Mouse (Mus musculus): ENCODE results near the gene Ano1. TPM values are rescaled to one million over a fixed set of nuclear protein-coding genes. Genes with fewer than 3 reads are reported as not detected.

The Ano1 gene
- total RNA-seq (2014; rRNA removed) (1.9 and 2.4 TPM in 2 replicates), polyA plus RNA-seq (2012; rRNA removed) (0.97 and 1.6 TPM in 2 replicates)

- TF ChIP-seq CTCF (IDR thresholded peaks at IDR 0.05; ENCODE audit: low read depth, low read length), result no peak
- TF ChIP-seq POLR2A (IDR thresholded peaks at IDR 0.05; ENCODE audit: extremely low read depth, insufficient read depth, low read length), result no peak
- WGBS, result 55% methylated on average over 9 of the region's 9 CpGs
- Histone ChIP-seq H3K27me3 (ENCODE audit: control insufficient read depth, insufficient read depth, low read length) (no peaks in the 10 kb centered on the region), H3K79me2 (ENCODE audit: control insufficient read depth, insufficient read depth, low read length) (no peaks in the 10 kb centered on the region), H3K36me3 (ENCODE audit: control insufficient read depth, insufficient read depth, low read length) (no peaks in the 10 kb centered on the region), H3K4me1 (ENCODE audit: control insufficient read depth, insufficient read depth, low read length) (no peaks in the 10 kb centered on the region), H3K4me3 (ENCODE audit: insufficient read depth, low read depth, low read length) (no peak within 1 kb of the TSS), H3K27ac (replicated peaks; ENCODE audit: insufficient read depth, low read depth, low read length) (no peak within 1 kb of the TSS), H3K9ac (ENCODE audit: low read depth, low read length) (no peak within 1 kb of the TSS)
- no peak for DNase-seq (ENCODE audit: extremely low read depth, low read depth, low spot score)
Observed at GRCm38 (mm10) chr7:144751833-144752232, at the start of gene Ano1. Gene Ano1, minus strand, starts transcription at chr7:144751974.

- TF ChIP-seq CTCF (IDR thresholded peaks at IDR 0.05; ENCODE audit: low read depth, low read length) (peak; percentile 56), POLR2A (IDR thresholded peaks at IDR 0.05; ENCODE audit: extremely low read depth, insufficient read depth, low read length) (no peak)
- no peaks in the 10 kb centered on the region for H3K27me3 ChIP-seq (ENCODE audit: control insufficient read depth, insufficient read depth, low read length)
Observed at GRCm38 (mm10) chr7:144798471-144798870, 46.7 kb upstream of the Ano1 start.

GRCm38 (mm10) chr7:144796986-144797735 is 45.4 kb upstream of the Ano1 start:
- Histone ChIP-seq H3K79me2 (ENCODE audit: control insufficient read depth, insufficient read depth, low read length) (no peaks in the 10 kb centered on the region), H3K36me3 (ENCODE audit: control insufficient read depth, insufficient read depth, low read length) (no peaks in the 10 kb centered on the region), H3K4me3 (ENCODE audit: insufficient read depth, low read depth, low read length) (no peak overlapping the region), H3K4me1 (ENCODE audit: control insufficient read depth, insufficient read depth, low read length) (no peaks in the 10 kb centered on the region), H3K27ac (replicated peaks; ENCODE audit: insufficient read depth, low read depth, low read length) (no peak overlapping the region), H3K27me3 (ENCODE audit: control insufficient read depth, insufficient read depth, low read length) (no peaks in the 10 kb centered on the region), H3K9ac (ENCODE audit: low read depth, low read length) (no peak overlapping the region)
- no peak for DNase-seq (ENCODE audit: extremely low read depth, low read depth, low spot score)
- whole genome bisulfite sequencing, result 84% methylated on average over 17 of the region's 17 CpGs
- no peak for TF ChIP-seq POLR2A (IDR thresholded peaks at IDR 0.05; ENCODE audit: extremely low read depth, insufficient read depth, low read length)
- no peak for TF ChIP-seq CTCF (IDR thresholded peaks at IDR 0.05; ENCODE audit: low read depth, low read length)

More at GRCm38 (mm10) chr7:144798471-144798870, 46.7 kb upstream of the Ano1 start:
- no peak overlapping the region for H3K9ac ChIP-seq (ENCODE audit: low read depth, low read length)
- no peak for DNase-seq (ENCODE audit: extremely low read depth, low read depth, low spot score)
- H3K4me1 ChIP-seq (ENCODE audit: control insufficient read depth, insufficient read depth, low read length), result no peaks in the 10 kb centered on the region
- 65% methylated on average over 1 of the region's 1 CpGs for WGBS
- H3K27ac ChIP-seq (replicated peaks; ENCODE audit: insufficient read depth, low read depth, low read length), result no peak overlapping the region
- no peaks in the 10 kb centered on the region for H3K79me2 ChIP-seq (ENCODE audit: control insufficient read depth, insufficient read depth, low read length)
- H3K36me3 ChIP-seq (ENCODE audit: control insufficient read depth, insufficient read depth, low read length), result no peaks in the 10 kb centered on the region
- H3K4me3 ChIP-seq (ENCODE audit: insufficient read depth, low read depth, low read length), result no peak overlapping the region

DNA sequence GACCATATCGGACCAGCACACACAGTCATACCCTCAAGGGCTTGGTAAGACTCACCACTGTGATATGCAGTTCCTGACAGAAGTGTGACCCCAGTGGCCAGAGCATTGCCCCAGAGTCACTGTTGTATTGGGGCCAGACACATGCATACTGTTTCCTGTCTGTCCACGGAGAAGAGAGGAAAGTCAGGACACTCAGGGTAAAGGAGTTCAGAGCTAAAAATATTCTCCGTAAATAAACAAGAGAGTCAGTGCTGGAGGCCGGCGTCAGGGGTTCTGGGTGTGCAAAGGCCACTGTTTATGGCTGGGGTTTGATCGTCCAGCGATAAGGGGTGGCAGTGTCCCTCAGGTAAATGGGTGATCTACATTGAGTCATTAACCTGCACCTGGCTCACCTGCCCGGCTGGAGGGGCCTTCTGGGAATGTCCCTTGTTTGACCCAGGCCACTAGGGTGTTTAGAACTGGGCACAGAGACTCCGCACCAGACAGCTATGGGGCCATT is 44.3 kb upstream of the Ano1 start:
- 39% methylated on average over 9 of the region's 9 CpGs for WGBS

GRCm38 (mm10) chr7:144793296-144793695 is 41.5 kb upstream of the Ano1 start:
- Histone ChIP-seq H3K79me2 (ENCODE audit: control insufficient read depth, insufficient read depth, low read length) (no peaks in the 10 kb centered on the region), H3K4me1 (ENCODE audit: control insufficient read depth, insufficient read depth, low read length) (no peaks in the 10 kb centered on the region), H3K36me3 (ENCODE audit: control insufficient read depth, insufficient read depth, low read length) (no peaks in the 10 kb centered on the region), H3K27me3 (ENCODE audit: control insufficient read depth, insufficient read depth, low read length) (no peaks in the 10 kb centered on the region), H3K4me3 (ENCODE audit: insufficient read depth, low read depth, low read length) (no peak overlapping the region), H3K9ac (ENCODE audit: low read depth, low read length) (no peak overlapping the region), H3K27ac (replicated peaks; ENCODE audit: insufficient read depth, low read depth, low read length) (no peak overlapping the region)
- no peak for DNase-seq (ENCODE audit: extremely low read depth, low read depth, low spot score)
- WGBS, result 74% methylated on average over 10 of the region's 10 CpGs
- no peak for TF ChIP-seq CTCF (IDR thresholded peaks at IDR 0.05; ENCODE audit: low read depth, low read length)
- no peak for TF ChIP-seq POLR2A (IDR thresholded peaks at IDR 0.05; ENCODE audit: extremely low read depth, insufficient read depth, low read length)

More for the DNA sequence above, 44.3 kb upstream of the Ano1 start:
- no peaks in the 10 kb centered on the region for H3K79me2 ChIP-seq (ENCODE audit: control insufficient read depth, insufficient read depth, low read length)
- H3K27ac ChIP-seq (replicated peaks; ENCODE audit: insufficient read depth, low read depth, low read length), result no peak overlapping the region
- no peaks in the 10 kb centered on the region for H3K27me3 ChIP-seq (ENCODE audit: control insufficient read depth, insufficient read depth, low read length)
- TF ChIP-seq POLR2A (IDR thresholded peaks at IDR 0.05; ENCODE audit: extremely low read depth, insufficient read depth, low read length), result no peak
- no peak for TF ChIP-seq CTCF (IDR thresholded peaks at IDR 0.05; ENCODE audit: low read depth, low read length)
- H3K4me1 ChIP-seq (ENCODE audit: control insufficient read depth, insufficient read depth, low read length), result no peaks in the 10 kb centered on the region
- H3K4me3 ChIP-seq (ENCODE audit: insufficient read depth, low read depth, low read length), result no peak overlapping the region
- DNase-seq (ENCODE audit: extremely low read depth, low read depth, low spot score), result peak; percentile 31
- no peak overlapping the region for H3K9ac ChIP-seq (ENCODE audit: low read depth, low read length)
- no peaks in the 10 kb centered on the region for H3K36me3 ChIP-seq (ENCODE audit: control insufficient read depth, insufficient read depth, low read length)

DNA sequence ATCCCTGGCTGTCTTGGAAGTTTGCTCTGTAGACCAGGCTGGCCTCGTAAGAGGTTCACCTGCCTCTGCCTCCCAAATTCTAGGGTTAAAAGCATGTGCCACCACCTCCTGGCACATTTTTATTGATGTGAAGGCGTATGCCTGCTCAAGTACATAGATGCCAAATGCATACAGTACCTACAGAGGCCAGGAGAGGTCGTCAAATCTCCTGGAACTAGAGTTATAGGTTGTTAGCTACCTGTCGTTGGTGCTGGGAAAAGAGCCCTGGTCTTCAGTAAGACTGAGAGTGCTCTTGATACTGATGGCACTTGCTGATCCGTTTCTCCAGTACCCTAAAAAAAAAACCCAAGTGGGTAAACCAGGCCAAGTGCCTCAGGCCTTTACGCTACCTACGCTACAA is 39.7 kb upstream of the Ano1 start:
- Histone ChIP-seq H3K36me3 (ENCODE audit: control insufficient read depth, insufficient read depth, low read length) (no peaks in the 10 kb centered on the region), H3K4me1 (ENCODE audit: control insufficient read depth, insufficient read depth, low read length) (no peaks in the 10 kb centered on the region), H3K79me2 (ENCODE audit: control insufficient read depth, insufficient read depth, low read length) (no peaks in the 10 kb centered on the region), H3K9ac (ENCODE audit: low read depth, low read length) (no peak overlapping the region), H3K4me3 (ENCODE audit: insufficient read depth, low read depth, low read length) (no peak overlapping the region), H3K27me3 (ENCODE audit: control insufficient read depth, insufficient read depth, low read length) (no peaks in the 10 kb centered on the region), H3K27ac (replicated peaks; ENCODE audit: insufficient read depth, low read depth, low read length) (no peak overlapping the region)
- DNase-seq (ENCODE audit: extremely low read depth, low read depth, low spot score), result no peak
- TF ChIP-seq POLR2A (IDR thresholded peaks at IDR 0.05; ENCODE audit: extremely low read depth, insufficient read depth, low read length) (no peak), CTCF (IDR thresholded peaks at IDR 0.05; ENCODE audit: low read depth, low read length) (no peak)
- 82% methylated on average over 7 of the region's 7 CpGs for WGBS

Measured in liver, adult 2 months (tissue).